Mouse (Mus musculus) cerebellum, adult 18-20 months (tissue): ENCODE measurements around the gene Olfr994.

ENCODE experiments used
- DNase-seq, 2 experiments: peaks; one replicate each; pipeline ENCODE4 v3.0.0; 2021

Olfr994 gene

DNA sequence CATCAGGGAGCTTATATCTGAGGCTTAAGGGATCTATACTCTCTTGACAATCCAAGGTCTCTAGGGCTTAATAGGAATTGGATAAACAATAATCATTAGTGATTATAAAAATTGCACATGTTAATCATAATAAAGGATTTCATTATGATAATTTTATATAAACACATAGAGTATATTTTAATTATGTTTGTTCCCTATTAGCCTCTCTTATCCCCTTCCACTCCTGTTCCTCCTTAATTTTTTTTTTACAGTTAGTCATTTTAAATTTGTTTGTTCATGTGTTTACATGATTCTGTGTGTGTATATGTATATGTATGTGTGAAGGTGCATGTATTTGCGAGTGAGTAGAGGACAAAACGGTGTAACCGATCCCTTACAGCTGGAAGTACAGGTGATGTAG, at the start of gene Olfr994:
Gene Olfr994 (minus strand): TSS at position 101 of the 400 bp plus-strand sequence.
- DNase-seq: no peak

DNA sequence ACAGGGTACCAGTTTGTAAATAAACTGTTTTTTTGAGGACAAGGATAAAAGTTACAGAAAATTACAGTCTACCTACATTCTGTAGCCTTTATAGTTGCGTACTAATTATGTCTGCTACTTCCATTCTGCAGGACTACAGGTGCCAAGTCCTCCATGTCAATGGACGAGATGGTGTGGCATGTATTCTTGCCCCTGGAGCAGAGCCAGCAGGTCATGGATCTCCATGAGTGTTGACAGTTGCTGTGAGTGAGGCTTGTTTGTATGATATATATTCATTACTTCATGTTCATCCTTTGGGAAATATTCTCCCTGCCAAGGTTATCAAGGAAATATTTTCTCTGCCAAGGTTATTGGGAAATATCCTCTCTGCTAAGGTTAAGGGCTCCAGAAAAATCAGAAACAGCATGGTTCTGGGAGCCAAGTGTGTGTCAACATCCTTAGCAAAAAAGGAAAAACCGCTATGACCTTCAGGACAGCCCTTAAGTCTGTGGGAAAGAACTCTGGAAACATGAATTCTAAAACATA, 30.6 kb upstream of the Olfr994 start:
- no peak for DNase-seq

DNA sequence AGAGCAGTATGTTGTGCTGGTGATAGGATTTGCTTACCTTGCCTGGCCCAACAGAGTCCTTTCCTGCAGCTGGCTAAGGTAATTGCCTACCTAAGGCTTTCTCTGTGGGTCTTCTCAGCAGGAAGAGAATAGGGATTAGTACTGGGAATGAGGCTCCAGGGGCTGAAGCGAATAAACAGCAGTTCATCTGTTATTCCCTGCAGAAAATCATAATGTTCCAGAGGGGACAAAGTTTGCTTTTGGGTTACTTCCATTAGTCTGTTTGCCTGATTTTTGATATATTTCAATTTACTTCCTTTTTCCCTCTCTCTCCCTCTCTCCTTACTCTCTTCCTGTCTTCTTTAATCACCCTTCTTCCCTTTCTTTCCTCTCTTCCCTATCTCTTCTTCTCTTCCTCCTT, 7.3 kb upstream of the Olfr994 start, which contains the start of gene Olfr995:
Gene Olfr995 (minus strand): TSS at position 101 of the 400 bp plus-strand sequence.
- no peak for DNase-seq

DNA sequence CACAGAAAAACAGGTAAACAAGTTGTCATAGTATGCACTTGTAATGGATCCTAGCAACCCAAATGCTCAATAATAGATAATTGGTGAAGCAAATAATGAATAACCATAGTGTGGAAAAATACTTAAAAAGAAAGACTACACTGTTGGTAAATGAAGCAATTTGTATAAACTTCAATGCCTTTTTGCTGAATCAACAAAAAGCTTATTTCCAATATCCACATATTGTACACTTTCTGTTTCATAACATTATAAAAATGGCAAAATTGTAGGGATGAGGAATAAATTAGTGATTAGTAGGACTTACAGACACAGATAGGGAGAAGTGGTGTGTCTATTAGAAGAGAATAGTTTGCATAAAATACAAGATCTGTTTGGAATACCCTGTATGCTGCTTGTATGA, 6.3 kb upstream of the Olfr994 start:
- DNase-seq: no peak

DNA sequence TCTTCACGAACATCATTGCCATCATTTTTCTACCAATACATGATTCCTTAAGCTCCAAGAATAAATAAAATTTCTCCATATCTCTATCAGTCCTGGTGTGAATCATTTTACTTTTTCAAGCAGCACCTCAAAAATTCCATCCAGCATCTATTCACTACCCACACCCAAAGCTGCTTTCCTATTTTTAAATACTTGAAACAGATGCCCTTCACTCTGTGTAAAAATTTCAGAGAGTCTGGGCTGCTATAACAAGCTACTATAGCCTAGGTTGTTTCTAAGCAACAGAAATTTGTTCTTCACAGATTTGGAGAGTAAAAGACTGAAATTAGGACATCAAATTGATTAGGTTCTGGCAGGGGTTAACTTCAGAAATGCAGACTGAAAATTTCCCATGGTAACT, 10.4 kb downstream of the Olfr994 start:
- no peak for DNase-seq

DNA sequence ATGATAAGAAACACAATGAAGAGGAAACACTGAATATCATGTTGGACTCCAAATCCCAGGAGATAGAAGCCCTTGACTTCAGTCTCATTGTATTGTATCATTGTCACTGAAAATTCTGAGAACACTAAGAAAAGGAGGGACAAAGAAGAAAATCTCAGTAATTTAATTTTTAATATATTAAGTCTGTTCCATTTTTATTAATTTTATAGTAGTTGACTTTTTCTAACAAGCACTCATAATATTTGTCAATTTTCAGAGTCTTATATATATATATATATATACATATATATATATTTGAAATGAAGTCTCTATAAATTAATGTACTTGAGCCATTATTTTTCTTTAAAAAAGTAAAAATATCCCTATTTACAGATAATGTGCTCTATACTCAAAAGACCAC, 21.5 kb downstream of the Olfr994 start, which contains the start of gene Olfr993:
Gene Olfr993 (minus strand): TSS at position 101 of the 400 bp plus-strand sequence.
- no peak for DNase-seq

DNA sequence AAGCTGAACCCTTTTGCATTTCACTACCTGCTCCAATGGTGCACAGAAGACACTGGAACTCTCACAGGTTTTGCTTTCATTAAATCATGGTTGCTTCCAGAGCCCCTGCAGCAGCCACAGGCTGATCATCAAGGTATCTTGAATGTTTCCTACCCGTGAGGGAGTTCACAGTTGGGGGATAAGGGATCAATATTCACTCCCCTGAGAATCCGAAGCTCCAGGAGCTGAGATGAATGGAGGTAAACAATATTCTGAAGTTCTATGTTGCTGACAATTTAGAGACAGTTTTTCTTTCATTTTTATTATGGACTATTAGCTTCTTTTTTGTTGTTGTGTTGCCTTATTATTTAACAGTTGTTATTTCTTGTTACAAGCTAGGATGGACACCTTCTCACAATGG, 26.9 kb downstream of the Olfr994 start, which contains the start of gene Olfr992:
Gene Olfr992 (minus strand): TSS at position 101 of the 400 bp plus-strand sequence.
- no peak for DNase-seq
